Mouse (Mus musculus) liver, adult 2 months (tissue): ENCODE results near the gene Adamtsl3. TPM values are rescaled to one million over a fixed set of nuclear protein-coding genes. Genes with fewer than 3 reads are reported as not detected.

ENCODE experiments used
- DNase-seq: peaks from one replicate; pipeline ENCODE4 v3.0.0-alpha.2; 2011; ENCODE audit warnings: low read depth, low spot score; ENCODE audit errors: extremely low read depth
- H3K27ac ChIP-seq: fragments of 200-500 bp; replicated peaks from 2 replicates; pipeline ENCODE4 v1.5.1; 2012; ENCODE audit warnings: low read depth, mild to moderate bottlenecking, control low read depth, inconsistent platforms, low read length; ENCODE audit not compliant: insufficient read depth
- H3K27me3 ChIP-seq: fragments of 200-500 bp; 2 replicates; pipeline ENCODE4 v1.6.1; 2012; ENCODE audit warnings: mild to moderate bottlenecking, moderate library complexity, low read length, inconsistent platforms; ENCODE audit not compliant: control insufficient read depth, insufficient read depth
- H3K36me3 ChIP-seq: fragments of 200-500 bp; 2 replicates; pipeline ENCODE4 v1.6.1; 2012; ENCODE audit warnings: low read length, inconsistent platforms; ENCODE audit not compliant: control insufficient read depth, insufficient read depth
- H3K4me1 ChIP-seq: fragments of 200-500 bp; 2 replicates; pipeline ENCODE4 v1.6.1; 2011; ENCODE audit warnings: low read length; ENCODE audit not compliant: control insufficient read depth, insufficient read depth
- H3K4me3 ChIP-seq: fragments of 200-500 bp; 2 replicates; pipeline ENCODE4 v1.5.1; 2011; ENCODE audit warnings: low read depth, mild to moderate bottlenecking, control low read depth, low read length, moderate library complexity; ENCODE audit not compliant: insufficient read depth
- H3K79me2 ChIP-seq: fragments of 200-500 bp; 2 replicates; pipeline ENCODE4 v1.6.1; 2012; ENCODE audit warnings: inconsistent platforms, mild to moderate bottlenecking, low read length, moderate library complexity; ENCODE audit not compliant: control insufficient read depth, insufficient read depth
- H3K9ac ChIP-seq: fragments of 200-500 bp; 2 replicates; pipeline ENCODE4 v1.6.1; 2012; ENCODE audit warnings: low read depth, mild to moderate bottlenecking, control low read depth, inconsistent platforms, low read length
- CTCF ChIP-seq: fragments of 200-500 bp; IDR thresholded peaks from 2 replicates; pipeline ENCODE4 v1.5.1; 2011; ENCODE audit warnings: low read depth, low read length, control low read depth
- POLR2A ChIP-seq: fragments of 200-500 bp; IDR thresholded peaks from 2 replicates; pipeline ENCODE4 v1.6.1; 2011; ENCODE audit warnings: low read length, control low read depth; ENCODE audit not compliant: insufficient read depth; ENCODE audit errors: extremely low read depth
- WGBS: fragments of 180-500 bp; shearing (Covaris S2); methylation state at CpG from one replicate; pipeline ENCODE4 v1.1.7; 2018; 5-methylcytosine and 5-hydroxymethylcytosine counted together
- polyA plus RNA-seq: library from polyadenylated mRNA; depleted of rRNA; stranded (reverse); fragments of >200 nt; gene quantifications from 2 replicates; pipeline ENCODE4 v1.2.3, GENCODE M21; 2012; rRNA removed
- total RNA-seq: library from RNA; depleted of rRNA; stranded (reverse); fragments of >200 nt; gene quantifications from 2 replicates; pipeline ENCODE4 v1.2.3, GENCODE M21; 2014; rRNA removed

Gene Adamtsl3
- 0.09 and 0.13 TPM in 2 replicates for total RNA-seq
- 0.02 and 0.11 TPM in 2 replicates for polyA plus RNA-seq

DNA sequence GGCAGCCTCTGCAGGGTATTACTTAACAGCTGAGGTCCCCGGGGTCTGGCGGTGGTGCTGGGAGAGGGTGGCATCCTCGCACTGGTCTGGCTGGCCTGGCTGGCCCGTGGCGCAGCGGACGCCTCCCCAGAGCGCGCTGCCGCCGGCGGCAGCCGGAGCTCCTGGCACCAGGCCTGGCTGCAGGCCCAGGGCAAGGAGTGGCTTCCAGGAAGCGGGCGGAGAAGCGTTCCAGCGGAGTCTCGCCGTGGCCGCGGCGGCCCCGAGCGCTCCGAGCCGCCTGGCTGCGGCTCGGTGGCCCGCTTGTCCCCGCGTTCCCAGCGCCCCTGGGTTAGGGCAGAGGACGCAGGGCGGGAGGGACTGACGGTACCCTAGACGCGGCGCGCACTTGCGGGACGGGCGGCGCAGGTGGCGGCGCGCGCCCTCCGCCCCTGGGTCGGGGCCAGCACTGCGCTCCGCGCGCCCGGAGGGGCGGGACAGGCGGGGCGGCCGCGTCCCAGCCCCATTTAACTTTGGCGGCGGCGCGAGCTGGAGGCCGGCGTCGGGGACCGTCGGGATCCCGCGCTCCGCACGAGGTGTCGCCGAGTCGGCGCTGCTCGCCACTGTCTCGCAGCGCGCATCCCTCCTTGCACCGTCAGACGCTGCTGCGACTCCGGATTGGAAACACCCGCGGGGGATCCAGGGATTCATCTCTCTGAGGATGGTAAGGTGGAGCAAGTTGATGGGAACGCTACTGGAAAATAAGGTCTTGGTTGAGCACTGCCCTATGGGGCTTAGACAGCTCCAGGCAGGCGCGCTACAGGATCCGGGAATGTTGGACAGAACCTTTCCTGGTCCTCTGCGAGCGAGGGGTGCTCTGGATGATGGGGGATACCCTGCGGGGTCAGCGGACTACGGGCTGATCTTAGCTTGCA, at the start of gene Adamtsl3:
Gene Adamtsl3 (plus strand): TSS at position 484 of the 911 bp plus-strand sequence.
- TF ChIP-seq CTCF (no peak), POLR2A (no peak)
- no peak within 1 kb of the TSS for H3K9ac ChIP-seq
- no peaks in the 10 kb centered on the region for H3K36me3 ChIP-seq
- WGBS = 2% methylated on average over 76 of the region's 95 CpGs
- 0 out of 2 replicates have a peak within 1 kb of the TSS, but pooled peaks have one; percentile 15 for H3K4me3 ChIP-seq
- H3K27me3 ChIP-seq = peaks cover 13% of the 10 kb centered on the region; the same call in 1 of the 2 replicates
- H3K27ac ChIP-seq = no peak within 1 kb of the TSS
- H3K4me1 ChIP-seq = no peaks in the 10 kb centered on the region
- no peak for DNase-seq
- no peaks in the 10 kb centered on the region for H3K79me2 ChIP-seq

DNA sequence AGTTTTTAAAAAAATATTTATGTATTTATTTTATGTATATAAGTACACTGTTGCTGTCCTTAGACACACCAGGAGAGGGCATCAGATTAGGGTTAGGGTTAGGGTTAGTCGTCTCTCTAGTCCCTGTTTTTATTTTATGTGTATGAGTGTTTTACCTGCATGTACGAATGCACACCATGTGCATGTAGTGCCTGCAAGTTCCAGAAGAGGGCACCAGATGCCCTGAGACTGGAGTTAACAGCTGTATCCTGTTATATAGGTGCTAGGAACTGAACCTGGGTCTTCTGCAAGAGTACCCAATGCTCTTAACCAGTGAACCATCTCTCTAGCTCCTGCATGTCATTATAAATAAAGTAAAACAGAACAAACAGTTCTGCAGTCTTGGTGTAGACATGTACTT, 48.3 kb upstream of the Adamtsl3 start:
- TF ChIP-seq POLR2A (no peak), CTCF (no peak)
- no peaks in the 10 kb centered on the region for H3K27me3 ChIP-seq
- no peak overlapping the region for H3K27ac ChIP-seq
- 82% methylated on average over 2 of the region's 2 CpGs for WGBS
- H3K9ac ChIP-seq = no peak overlapping the region
- no peaks in the 10 kb centered on the region for H3K36me3 ChIP-seq
- H3K4me3 ChIP-seq = no peak overlapping the region
- no peak for DNase-seq
- H3K79me2 ChIP-seq = no peaks in the 10 kb centered on the region
- no peaks in the 10 kb centered on the region for H3K4me1 ChIP-seq

DNA sequence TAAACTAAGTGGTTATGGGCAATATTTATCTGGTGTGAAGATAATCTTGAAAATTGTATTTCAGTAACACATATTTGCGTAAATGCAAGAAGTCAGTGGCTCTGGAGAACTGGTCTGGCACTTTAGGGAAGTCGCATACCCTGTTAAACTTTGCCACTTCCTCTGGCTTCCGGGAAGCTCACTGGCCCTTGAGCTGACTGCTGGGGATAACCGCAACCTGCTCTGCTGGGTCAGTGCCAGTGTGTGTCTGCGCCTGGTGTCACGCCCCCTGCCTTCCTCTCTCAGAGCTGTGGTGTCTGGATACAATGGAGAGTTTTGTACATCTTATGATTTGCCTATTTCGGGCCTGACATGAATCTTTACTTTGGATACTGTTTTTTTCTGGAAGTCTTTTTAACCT, 42.1 kb upstream of the Adamtsl3 start:
- no peak for TF ChIP-seq POLR2A
- no peak for TF ChIP-seq CTCF
- DNase-seq = no peak
- H3K4me3 ChIP-seq = no peak overlapping the region
- no peaks in the 10 kb centered on the region for H3K27me3 ChIP-seq
- no peaks in the 10 kb centered on the region for H3K4me1 ChIP-seq
- H3K36me3 ChIP-seq = no peaks in the 10 kb centered on the region
- no peaks in the 10 kb centered on the region for H3K79me2 ChIP-seq
- H3K27ac ChIP-seq = no peak overlapping the region
- no peak overlapping the region for H3K9ac ChIP-seq
- 60% methylated on average over 7 of the region's 7 CpGs for WGBS

DNA sequence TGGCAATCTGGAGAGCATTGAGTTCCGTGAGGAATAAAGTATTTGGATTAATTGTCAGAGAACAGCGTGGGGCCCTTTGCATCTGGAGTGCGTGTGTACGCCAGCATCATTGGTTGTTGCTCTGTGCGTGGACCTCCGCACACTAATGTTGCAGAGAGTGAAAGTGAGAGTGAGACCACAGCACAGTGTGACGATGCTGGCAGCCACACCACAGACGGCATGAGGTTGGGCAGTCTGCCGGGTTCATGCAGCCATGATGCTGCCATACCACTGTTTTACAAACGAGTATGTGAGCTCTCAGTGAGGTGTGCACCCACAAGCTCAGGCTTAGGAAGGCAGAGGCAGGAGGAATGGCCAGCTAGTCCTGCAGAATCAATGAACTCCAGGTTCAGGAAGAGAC, 41.4 kb upstream of the Adamtsl3 start:
- DNase-seq = no peak
- H3K27ac ChIP-seq = no peak overlapping the region
- H3K36me3 ChIP-seq = no peaks in the 10 kb centered on the region
- no peaks in the 10 kb centered on the region for H3K4me1 ChIP-seq
- TF ChIP-seq CTCF (no peak), POLR2A (no peak)
- H3K27me3 ChIP-seq = no peaks in the 10 kb centered on the region
- no peak overlapping the region for H3K9ac ChIP-seq
- no peak overlapping the region for H3K4me3 ChIP-seq
- no peaks in the 10 kb centered on the region for H3K79me2 ChIP-seq
- WGBS = 75% methylated on average over 10 of the region's 10 CpGs

DNA sequence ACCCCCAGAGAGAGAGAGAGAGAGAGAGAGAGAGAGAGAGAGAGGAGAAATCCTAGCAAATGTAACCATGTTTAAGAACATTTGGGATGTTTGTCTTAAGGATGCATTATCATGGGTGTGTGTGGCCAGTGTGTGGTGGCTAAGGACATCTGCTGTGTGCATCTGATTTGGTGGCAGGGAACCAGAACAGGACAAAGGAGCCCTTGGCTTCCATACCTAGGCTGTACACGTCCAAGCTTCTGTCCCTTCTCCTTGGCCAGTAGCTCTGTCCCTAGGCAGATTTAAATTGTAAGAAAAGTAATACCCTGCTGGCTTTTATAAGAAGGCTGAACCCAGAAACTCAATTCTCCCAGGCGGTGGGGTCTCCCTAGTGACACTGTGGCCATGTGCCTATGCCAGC, 40.9 kb upstream of the Adamtsl3 start:
- TF ChIP-seq POLR2A (no peak), CTCF (no peak)
- no peaks in the 10 kb centered on the region for H3K27me3 ChIP-seq
- H3K36me3 ChIP-seq = no peaks in the 10 kb centered on the region
- no peak overlapping the region for H3K4me3 ChIP-seq
- no peaks in the 10 kb centered on the region for H3K79me2 ChIP-seq
- no peak overlapping the region for H3K9ac ChIP-seq
- no peaks in the 10 kb centered on the region for H3K4me1 ChIP-seq
- DNase-seq = no peak
- WGBS = 60% methylated on average over 2 of the region's 2 CpGs
- no peak overlapping the region for H3K27ac ChIP-seq

DNA sequence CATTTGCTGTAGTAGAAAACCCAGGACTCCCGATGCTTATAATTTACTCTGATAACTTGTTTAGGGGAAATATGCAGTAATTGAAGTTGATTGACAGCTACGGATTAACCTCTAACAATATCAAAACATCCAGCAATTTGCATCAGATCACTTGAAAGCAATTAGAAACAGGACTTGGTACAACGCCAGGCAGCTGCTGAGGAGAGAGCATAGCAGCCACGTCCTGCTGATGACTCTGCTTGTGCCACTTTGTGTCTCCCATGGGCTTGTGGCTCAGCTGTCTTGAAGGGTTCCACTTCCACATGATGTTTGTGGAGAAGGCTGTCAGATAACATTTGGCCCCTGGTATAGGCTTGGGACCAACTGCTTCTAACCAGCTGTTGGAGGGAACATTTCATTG, 27.1 kb upstream of the Adamtsl3 start:
- no peaks in the 10 kb centered on the region for H3K36me3 ChIP-seq
- WGBS = 77% methylated on average over 4 of the region's 4 CpGs
- DNase-seq = no peak

More for the DNA sequence above, 27.1 kb upstream of the Adamtsl3 start:
- Histone ChIP-seq H3K27me3 (no peaks in the 10 kb centered on the region), H3K9ac (no peak overlapping the region), H3K79me2 (no peaks in the 10 kb centered on the region), H3K4me1 (no peaks in the 10 kb centered on the region), H3K27ac (no peak overlapping the region), H3K4me3 (no peak overlapping the region)
- TF ChIP-seq POLR2A (no peak), CTCF (no peak)
